Mouse (Mus musculus): ENCODE data around the gene Aoc1.

Gene Aoc1

DNA sequence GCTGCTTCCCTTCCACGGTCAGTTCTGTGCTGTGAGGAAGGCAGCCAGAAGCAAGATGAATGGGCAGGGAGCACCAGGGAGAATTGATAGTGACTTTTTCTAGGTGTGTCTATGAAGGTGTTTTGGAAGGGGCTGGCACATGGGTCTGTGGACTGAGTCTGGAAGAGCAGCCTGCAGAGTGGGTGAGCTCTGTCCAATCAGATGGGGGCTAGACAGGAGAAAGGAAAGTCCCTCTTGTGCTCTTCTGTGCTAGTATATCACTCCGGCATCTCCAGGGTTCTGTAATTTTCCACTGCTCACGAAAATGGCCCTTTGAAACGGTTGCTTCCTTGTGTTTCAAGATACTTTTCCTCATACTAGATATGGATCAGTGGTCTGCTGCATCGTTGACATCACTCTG, at the start of gene Aoc1:
Gene Aoc1 (plus strand): TSS at position 301 of the 400 bp plus-strand sequence.
- DNase-seq (ENCODE audit: low spot score) = no peak

DNA sequence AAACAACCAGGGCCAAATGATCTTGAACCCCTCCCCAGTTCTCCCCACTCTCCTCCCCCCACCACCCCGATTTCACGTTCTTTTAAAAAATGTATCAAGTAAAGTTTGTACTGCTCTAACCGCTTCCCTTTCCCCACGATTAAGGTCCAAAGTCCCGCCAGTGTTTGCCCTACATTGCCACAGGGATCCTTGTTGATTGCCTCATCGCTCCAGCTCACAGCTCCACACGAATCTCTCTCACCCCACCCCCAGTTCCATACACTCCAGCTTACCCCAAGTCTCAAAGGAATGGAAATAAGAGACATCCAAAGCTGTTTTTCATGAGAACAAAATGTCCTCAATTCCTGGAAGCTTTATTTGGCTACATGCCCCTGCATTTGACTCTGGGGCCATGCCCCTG, 47.7 kb upstream of the Aoc1 start:
- no peak for DNase-seq (ENCODE audit: low spot score)

- no peak for DNase-seq (ENCODE audit: low spot score)
Observed at GRCm38 (mm10) chr6:48828976-48829375, 43.7 kb upstream of the Aoc1 start.

DNA sequence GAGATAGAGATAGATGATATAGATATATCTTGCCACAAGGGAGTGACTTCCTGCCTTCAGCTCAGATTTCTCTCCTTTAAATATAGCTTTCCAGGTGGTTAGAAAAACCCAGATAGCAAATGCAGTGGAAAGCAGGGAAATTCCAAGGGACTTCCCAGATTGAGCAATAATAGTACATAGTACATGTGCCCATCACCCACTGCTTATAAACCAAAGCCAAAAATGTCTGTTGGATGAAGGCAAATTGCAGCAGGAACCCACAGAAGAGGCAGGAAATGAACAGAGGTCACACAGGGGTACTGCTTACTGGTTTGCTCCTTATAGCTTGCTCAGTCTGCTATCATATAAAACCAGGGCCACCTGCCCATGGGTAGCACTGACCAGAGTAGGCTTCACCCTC, 43.0 kb upstream of the Aoc1 start:
- DNase-seq (ENCODE audit: low spot score) = no peak

DNA sequence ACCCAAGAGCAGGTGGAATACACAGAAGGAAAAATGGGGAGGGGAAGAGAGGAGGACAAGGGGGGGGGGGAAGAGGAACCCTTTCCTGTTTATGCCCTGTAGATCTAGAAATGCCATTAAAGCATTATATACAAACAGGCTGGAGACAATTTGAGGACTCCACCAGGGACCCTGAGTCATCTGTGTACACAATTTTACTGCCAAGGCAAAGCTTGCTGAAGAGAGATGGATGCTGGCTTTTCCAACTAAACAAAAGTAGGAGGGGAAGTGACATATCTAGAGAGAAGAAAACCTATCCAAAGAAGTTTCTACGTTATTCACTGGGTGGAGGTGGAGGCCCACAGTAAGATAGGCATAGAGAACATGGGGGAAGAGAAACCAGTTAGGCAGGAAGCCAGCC, 42.5 kb upstream of the Aoc1 start:
- DNase-seq (ENCODE audit: low spot score) = no peak

GRCm38 (mm10) chr6:48831141-48831540, 41.6 kb upstream of the Aoc1 start:
- DNase-seq (ENCODE audit: low spot score) = no peak

- DNase-seq (ENCODE audit: low spot score) = no peak
Observed at GRCm38 (mm10) chr6:48832426-48832825, 40.3 kb upstream of the Aoc1 start.

GRCm38 (mm10) chr6:48833515-48833914, 39.2 kb upstream of the Aoc1 start:
- DNase-seq (ENCODE audit: low spot score) = no peak

DNA sequence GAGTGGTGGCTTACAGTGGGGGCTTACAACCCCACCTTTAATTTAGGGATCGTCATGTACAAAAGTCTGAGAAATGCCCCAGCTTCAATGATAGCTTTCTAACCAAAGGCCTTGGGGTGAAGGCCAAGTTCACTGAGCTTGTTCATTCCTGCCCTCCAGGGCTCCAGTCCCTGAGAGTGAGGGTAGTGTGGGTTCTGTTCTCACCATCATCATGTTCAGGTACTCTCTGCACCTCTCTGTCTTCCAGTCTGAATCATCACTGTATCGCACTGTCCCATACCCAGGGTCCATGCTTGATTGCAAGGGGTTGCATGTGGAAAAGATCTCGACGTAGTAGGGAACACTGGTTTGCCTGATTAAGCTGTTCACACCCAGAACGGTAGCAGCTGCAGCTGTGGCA, 37.5 kb upstream of the Aoc1 start:
- DNase-seq (ENCODE audit: low spot score) = no peak

DNA sequence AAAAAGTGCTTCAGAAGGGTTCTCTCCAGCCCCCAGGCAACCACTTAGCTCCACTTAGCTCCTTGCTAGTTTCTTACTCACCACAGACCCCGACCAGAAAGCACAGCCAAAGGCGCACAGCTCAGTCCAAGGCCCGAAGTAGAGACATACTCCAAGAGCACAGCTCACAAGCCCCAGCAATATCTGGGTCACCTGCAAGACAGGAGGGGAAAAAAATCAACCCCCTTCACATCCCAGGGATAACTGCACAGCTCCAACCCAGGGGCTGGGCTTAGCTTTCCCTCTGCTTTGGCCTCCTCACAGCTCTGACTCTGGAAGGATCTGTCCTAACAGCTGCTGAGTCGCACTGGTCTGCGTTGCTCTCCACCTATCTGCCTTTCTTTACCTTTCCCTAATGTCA, 36.5 kb upstream of the Aoc1 start:
- DNase-seq (ENCODE audit: low spot score) = no peak

GRCm38 (mm10) chr6:48837516-48837915, 35.2 kb upstream of the Aoc1 start:
- DNase-seq (ENCODE audit: low spot score) = no peak

- DNase-seq (ENCODE audit: low spot score) = no peak
Observed at GRCm38 (mm10) chr6:48838321-48839080, 34.2 kb upstream of the Aoc1 start.

- DNase-seq (ENCODE audit: low spot score) = no peak
Observed at GRCm38 (mm10) chr6:48840371-48840969, 32.2 kb upstream of the Aoc1 start, which contains the start of gene Tmem176a. Gene Tmem176a (plus strand): TSS chr6:48840919.

DNA sequence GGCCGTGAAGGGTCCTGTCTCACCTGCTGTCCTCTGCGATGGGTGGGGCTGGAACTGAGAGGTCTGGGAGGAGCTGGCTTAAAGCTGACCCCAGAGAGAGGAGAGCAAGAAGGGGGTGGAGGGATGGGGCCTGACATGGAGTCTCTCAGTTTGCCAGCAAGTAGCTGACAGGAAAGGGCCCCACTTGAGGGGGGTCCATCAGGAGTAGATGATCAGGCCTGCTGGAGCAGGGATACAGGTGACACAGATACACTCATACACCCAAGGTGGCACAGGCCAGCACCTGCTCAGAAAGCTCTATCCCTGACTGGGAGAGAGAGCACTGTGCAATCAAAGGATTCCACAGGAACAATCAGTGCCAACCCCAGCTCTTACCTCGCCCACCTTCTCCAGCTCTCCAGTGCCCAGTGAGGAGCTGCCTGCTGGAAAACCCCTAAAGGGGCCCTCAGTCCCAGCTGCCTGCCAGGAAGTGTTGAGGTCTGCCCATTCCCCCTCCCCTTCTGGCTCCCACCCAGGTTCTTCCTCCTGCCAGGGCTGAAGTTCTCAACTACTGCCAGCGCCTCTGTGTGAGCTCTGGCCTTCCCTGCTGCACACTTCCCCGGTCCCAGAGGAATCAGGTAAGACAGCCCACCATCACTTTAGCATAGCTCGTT, 31.6 kb upstream of the Aoc1 start, which contains the start of gene Tmem176b:
Gene Tmem176b (minus strand): TSS at position 524 of the 653 bp plus-strand sequence.
- DNase-seq (ENCODE audit: low spot score) = peak; percentile 60

DNA sequence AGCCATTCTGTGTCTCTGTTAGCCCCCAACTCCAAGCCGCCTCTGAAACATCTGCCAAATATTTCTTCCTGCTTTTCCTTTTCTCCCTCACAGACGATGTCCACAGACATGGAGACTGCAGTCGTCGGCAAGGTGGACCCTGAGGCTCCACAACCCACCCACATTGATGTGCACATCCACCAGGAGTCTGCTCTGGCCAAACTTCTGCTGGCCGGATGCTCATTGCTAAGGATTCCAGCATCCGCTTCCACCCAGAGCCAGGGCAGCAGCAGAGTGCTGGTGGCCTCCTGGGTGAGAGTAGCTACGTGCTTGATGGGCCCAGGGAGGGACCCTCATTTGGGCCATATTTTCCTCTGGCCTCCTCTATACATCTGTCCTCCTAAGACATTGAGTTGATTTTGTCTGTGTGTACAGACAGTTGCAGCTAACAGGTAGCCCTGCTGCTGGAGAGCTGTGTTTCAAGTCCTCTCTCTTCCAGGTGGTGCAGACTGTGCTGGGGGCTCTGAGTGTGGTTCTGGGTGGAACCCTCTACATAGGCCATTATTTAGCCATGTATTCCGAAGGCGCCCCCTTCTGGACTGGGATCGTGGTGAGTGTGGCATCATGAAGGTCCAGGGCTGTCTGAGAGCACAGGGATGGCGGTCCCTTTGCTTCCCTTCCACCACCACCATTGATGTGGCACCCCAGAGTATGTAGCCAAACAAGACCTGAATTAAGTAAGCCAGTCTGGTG, 30.4 kb upstream of the Aoc1 start:
- no peak for DNase-seq (ENCODE audit: low spot score)

- DNase-seq (ENCODE audit: low spot score) = no peak
Observed at GRCm38 (mm10) chr6:48845086-48845485, 27.6 kb upstream of the Aoc1 start.

DNA sequence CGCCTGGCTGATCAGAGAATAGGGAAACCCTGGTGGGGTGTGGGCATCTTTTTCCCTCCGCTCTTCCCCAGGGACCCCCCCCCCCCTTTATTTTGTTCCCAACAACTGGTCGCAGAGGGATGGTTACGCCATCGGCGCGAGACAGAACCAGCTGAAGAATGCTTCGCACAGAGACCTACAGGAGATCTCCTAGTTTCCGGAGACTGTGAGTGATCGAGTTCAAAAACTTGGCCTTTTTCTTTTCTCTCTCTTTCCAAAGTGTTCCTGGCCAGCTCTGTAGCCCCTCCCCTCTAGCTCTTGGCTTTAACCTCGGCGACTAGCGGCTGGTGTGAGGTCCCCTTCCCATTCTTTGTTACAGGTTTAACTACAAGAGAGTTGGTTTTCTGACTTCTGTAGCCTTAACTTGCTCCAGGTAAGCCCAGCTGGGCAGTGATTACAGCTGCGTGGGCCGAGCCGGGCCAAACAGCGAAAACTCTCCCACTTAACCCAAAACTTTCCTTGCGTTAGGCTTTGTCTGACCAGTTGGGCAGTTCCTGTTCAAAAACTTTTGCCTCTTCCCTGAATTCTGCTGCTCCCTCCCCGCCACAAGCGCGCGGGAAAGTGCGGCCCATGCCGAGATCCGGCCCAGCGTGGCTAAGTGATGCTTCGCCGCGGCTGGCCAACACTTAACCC, 20.7 kb upstream of the Aoc1 start:
- DNase-seq (ENCODE audit: low spot score) = no peak

- DNase-seq (ENCODE audit: low spot score) = no peak
Observed at GRCm38 (mm10) chr6:48854155-48854554, 18.5 kb upstream of the Aoc1 start.

- no peak for DNase-seq (ENCODE audit: low spot score)
Observed at GRCm38 (mm10) chr6:48857613-48858302, 14.9 kb upstream of the Aoc1 start.

DNA sequence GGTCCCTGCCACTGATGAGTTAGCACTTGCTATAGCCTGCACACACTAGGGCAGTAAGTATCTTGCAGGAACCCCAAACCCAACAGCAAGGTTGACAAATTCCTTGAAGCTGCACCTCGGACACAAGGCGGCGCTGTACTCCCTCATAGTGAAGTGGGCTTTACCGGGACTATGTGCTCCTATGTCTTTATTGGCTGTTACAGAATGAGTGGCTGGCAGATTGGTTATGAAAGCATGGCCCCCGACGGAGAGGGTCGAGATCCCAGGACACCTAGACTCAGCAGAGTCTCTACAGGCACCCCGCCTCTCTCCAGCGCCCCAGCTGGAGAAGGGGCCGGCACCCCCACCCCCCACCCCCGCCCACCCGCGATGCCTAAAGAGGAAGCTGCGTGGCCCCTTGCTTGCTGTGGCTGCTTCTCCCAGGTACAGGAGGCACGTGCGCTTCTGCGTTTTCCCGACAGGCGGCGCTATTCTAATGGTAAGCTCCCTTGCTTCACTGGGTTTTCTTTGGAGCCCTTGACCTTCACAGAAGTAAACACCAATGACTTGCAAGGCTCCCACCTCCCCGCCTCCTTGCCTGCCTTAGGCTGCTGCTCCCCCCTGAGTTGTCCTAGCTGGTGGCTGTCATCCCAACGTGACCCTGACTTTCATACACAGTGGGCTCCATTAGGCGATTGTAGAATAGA, 12.4 kb upstream of the Aoc1 start:
- DNase-seq (ENCODE audit: low spot score) = no peak

DNA sequence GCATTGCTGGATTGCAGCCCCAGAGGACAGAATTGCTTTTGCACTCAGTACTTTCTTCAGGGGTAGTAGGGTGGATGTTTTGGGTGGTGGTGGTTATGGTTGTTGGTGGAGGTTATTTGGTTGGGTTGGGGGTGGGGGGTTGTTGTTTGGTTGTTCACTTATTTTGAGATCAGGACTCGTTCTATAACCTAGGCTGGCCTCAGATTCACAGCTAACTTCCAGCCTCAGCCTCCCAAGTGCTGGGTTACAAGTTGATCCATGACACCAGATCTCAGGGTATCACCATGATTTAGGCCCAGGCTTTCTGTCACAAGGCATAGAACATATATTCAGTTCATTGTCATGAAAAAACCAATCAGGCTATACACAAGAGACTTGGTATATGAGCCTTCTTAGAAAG, 11.8 kb upstream of the Aoc1 start:
- no peak for DNase-seq (ENCODE audit: low spot score)

Data from layer of hippocampus, adult 9-10 months (tissue).